ENCODE assay signal across 22 mouse cellular contexts in genomic region chr11:115290314-115290713, GRCm38 (mm10). TPM values are rescaled to one million over a fixed set of nuclear protein-coding genes. Genes with fewer than 3 reads are reported as not detected.
DNase-seq lines count a peak whose midpoint lies in the region; ATAC-seq and TF ChIP-seq lines count a peak whose summit lies in the region.
"Had no signal": no experiment of that assay in that cellular context is flagged by ENCODE, and none has a peak within 500 bp of the region (broad histone marks: within the 10 kb centered on the region; RNA-seq: fewer than 3 reads in every experiment).

No protein-coding gene starts in this region.

- no peaks in the 10 kb centered on the region for H3K79me2 ChIP-seq in C2C12 (ENCODE audit: control insufficient read depth, insufficient read depth)

- no peak for DNase-seq in heart, postnatal 25 days (ENCODE audit: low spot score)
- DNase-seq in kidney, adult 8-10 months: no peak
- DNase-seq in liver, postnatal 0 days: no peak
- no peak for DNase-seq in urinary bladder, postnatal 4 days (ENCODE audit: low spot score in 2 of 2)
- no peak for DNase-seq in ovary, postnatal 36 days (ENCODE audit: low spot score)
- DNase-seq: right cerebral cortex, postnatal 14 days; spleen, adult 18-20 months had no signal

- TF ChIP-seq EP300 in liver, postnatal 0 days (IDR thresholded peaks at IDR 0.05; ENCODE audit: low read depth): no peak

- WGBS in heart, embryonic 12.5 days: 92% methylated on average over 1 of the region's 1 CpGs
- WGBS in kidney, embryonic 15.5 days: 82% methylated on average over 1 of the region's 1 CpGs
- WGBS in liver, postnatal 0 days (ENCODE audit: insufficient replicate concordance): 76% methylated on average over 1 of the region's 1 CpGs

- no peaks in the 10 kb centered on the region for H3K27me3 ChIP-seq in heart, embryonic 12.5 days (replicated peaks)
- H3K27me3 ChIP-seq in kidney, embryonic 15.5 days: 0 out of 2 replicates have a peak, but pooled peaks cover 3% of the 10 kb centered on the region
- no peaks in the 10 kb centered on the region for H3K27me3 ChIP-seq in C2C12 (ENCODE audit: control insufficient read depth, insufficient read depth, insufficient read length)
- H3K27me3 ChIP-seq in liver, postnatal 0 days (ENCODE audit: insufficient read depth, low read length): no peaks in the 10 kb centered on the region
- H3K27me3 ChIP-seq: midbrain, embryonic 13.5 days; neural tube, embryonic 13.5 days had no signal

- TF ChIP-seq CTCF in C2C12 (IDR thresholded peaks at IDR 0.05; ENCODE audit: control insufficient read depth, insufficient read depth, insufficient read length): no peak
- TF ChIP-seq CTCF in liver, postnatal 0 days (IDR thresholded peaks at IDR 0.05; ENCODE audit: low read depth): no peak

- H3K4me3 ChIP-seq in heart, embryonic 12.5 days: no peak overlapping the region
- no peak overlapping the region for H3K4me3 ChIP-seq in kidney, embryonic 15.5 days (replicated peaks)
- no peak overlapping the region for H3K4me3 ChIP-seq in C2C12 (ENCODE audit: insufficient read depth, poor library complexity, severe bottlenecking)
- H3K4me3 ChIP-seq in liver, postnatal 0 days (ENCODE audit: low read depth, low read length): no peak overlapping the region
- H3K4me3 ChIP-seq: forebrain, embryonic 10.5 days; limb, embryonic 12.5 days; midbrain, embryonic 13.5 days; neural tube, embryonic 13.5 days had no signal

- H3K79me3 ChIP-seq in C2C12 (ENCODE audit: low read depth): no peaks in the 10 kb centered on the region

- no peaks in the 10 kb centered on the region for H3K9me3 ChIP-seq in heart, embryonic 12.5 days (replicated peaks)
- H3K9me3 ChIP-seq in kidney, embryonic 15.5 days (replicated peaks): no peaks in the 10 kb centered on the region
- H3K9me3 ChIP-seq in liver, postnatal 0 days (ENCODE audit: low read length): no peaks in the 10 kb centered on the region
- H3K9me3 ChIP-seq: forebrain, embryonic 10.5 days; limb, embryonic 12.5 days; midbrain, embryonic 13.5 days; neural tube, embryonic 13.5 days had no signal

- H3K4me1 ChIP-seq in heart, embryonic 12.5 days (replicated peaks): peaks cover 15% of the 10 kb centered on the region
- H3K4me1 ChIP-seq in kidney, embryonic 15.5 days: peaks cover 17% of the 10 kb centered on the region
- H3K4me1 ChIP-seq in liver, postnatal 0 days (ENCODE audit: insufficient read depth): peaks cover 18% of the 10 kb centered on the region
- H3K4me1 ChIP-seq: limb, embryonic 12.5 days had no signal

- intact Hi-C loops in heart, postnatal 25 days (cut with DNase I): no loop called here

- no peak overlapping the region for H3K4me2 ChIP-seq in heart, embryonic 12.5 days
- H3K4me2 ChIP-seq in kidney, embryonic 15.5 days: no peak overlapping the region
- H3K4me2 ChIP-seq in liver, postnatal 0 days (ENCODE audit: low read depth, low read length): no peak overlapping the region
- H3K4me2 ChIP-seq: limb, embryonic 12.5 days; midbrain, embryonic 13.5 days; neural tube, embryonic 13.5 days had no signal

- H3ac ChIP-seq in C2C12 (ENCODE audit: control insufficient read depth, insufficient read length, low read depth): peak overlapping the region; percentile 3

- no peak overlapping the region for H3K9ac ChIP-seq in heart, embryonic 12.5 days
- H3K9ac ChIP-seq in kidney, embryonic 15.5 days: no peak overlapping the region
- no peak overlapping the region for H3K9ac ChIP-seq in liver, postnatal 0 days (replicated peaks)
- H3K9ac ChIP-seq: limb, embryonic 12.5 days; midbrain, embryonic 13.5 days; neural tube, embryonic 13.5 days had no signal

- 0 out of 2 replicates have a peak overlapping the region, but pooled peaks have one; percentile 0 for H3K27ac ChIP-seq in heart, embryonic 12.5 days (ENCODE audit: poor library complexity, severe bottlenecking)
- 0 out of 2 replicates have a peak overlapping the region, but pooled peaks have one; percentile 23 for H3K27ac ChIP-seq in kidney, embryonic 15.5 days
- peak overlapping the region; percentile 96 for H3K27ac ChIP-seq in liver, postnatal 0 days (ENCODE audit: low read depth)
- H3K27ac ChIP-seq: forebrain, embryonic 10.5 days; limb, embryonic 12.5 days; midbrain, embryonic 13.5 days; neural tube, embryonic 13.5 days had no signal

- H3K36me3 ChIP-seq in heart, embryonic 12.5 days: no peaks in the 10 kb centered on the region
- no peaks in the 10 kb centered on the region for H3K36me3 ChIP-seq in kidney, embryonic 15.5 days
- H3K36me3 ChIP-seq in C2C12 (ENCODE audit: control insufficient read depth, insufficient read depth): no peaks in the 10 kb centered on the region
- no peaks in the 10 kb centered on the region for H3K36me3 ChIP-seq in liver, postnatal 0 days (replicated peaks; ENCODE audit: insufficient read depth, low read length)
- H3K36me3 ChIP-seq: forebrain, embryonic 10.5 days; limb, embryonic 12.5 days; midbrain, embryonic 13.5 days; neural tube, embryonic 13.5 days had no signal

- no peak for ATAC-seq in heart, embryonic 12.5 days (ENCODE audit: insufficient number of reproducible peaks, low FRiP score)
- no peak for ATAC-seq in kidney, embryonic 15.5 days (replicated peaks; ENCODE audit: low FRiP score)
- ATAC-seq in liver, postnatal 0 days: no peak
- ATAC-seq: hindbrain, postnatal 0 days; midbrain, embryonic 13.5 days had no signal

TF ChIP-seq in C2C12, 6 proteins besides CTCF, POLR2A, EP300 and RAD21:
- TF ChIP-seq CEBPB (IDR thresholded peaks at IDR 0.05; ENCODE audit: low read depth) (peak; percentile 50), MAX (IDR thresholded peaks at IDR 0.05) (no peak)
TF ChIP-seq in C2C12: peak in this region for 1.

RNA-seq across cellular contexts. Expression of gene Fads6, which starts 7.1 kb away (rescaled TPM):
- polyA plus RNA-seq in heart, embryonic 12.5 days (2016; fragmentation: Nextera tagmentation; extraction: Ambion mirVana): 0.51 and 0.86 TPM in 2 replicates
- 1 to 10 TPM; 1.1 to 1.5 TPM for total RNA-seq in heart, postnatal 25 days (2021)
- polyA plus RNA-seq in kidney, embryonic 15.5 days (2015; fragmentation: Nextera tagmentation; extraction: Ambion mirVana): 0.49 and 0.55 TPM in 2 replicates
- 0.21 TPM for polyA plus RNA-seq in C2C12 (2012; fragmentation: generic; extraction: Trizol)
- polyA plus RNA-seq in liver, postnatal 0 days (2015; fragmentation: Nextera tagmentation; extraction: Ambion mirVana): 4.6 and 4.9 TPM in 2 replicates

RNA-seq across cellular contexts. Expression of gene Fdxr, which starts 13.5 kb away (rescaled TPM):
- polyA plus RNA-seq in heart, embryonic 12.5 days (2016; fragmentation: Nextera tagmentation; extraction: Ambion mirVana): 11.3 and 12.3 TPM in 2 replicates
- total RNA-seq in heart, postnatal 25 days (2021): 1 to 10 TPM; 7.9 to 8.2 TPM
- 15.4 and 20.8 TPM in 2 replicates for polyA plus RNA-seq in kidney, embryonic 15.5 days (2015; fragmentation: Nextera tagmentation; extraction: Ambion mirVana)
- 10.7 TPM for polyA plus RNA-seq in C2C12 (2012; fragmentation: generic; extraction: Trizol)
- 7.0 and 7.3 TPM in 2 replicates for polyA plus RNA-seq in liver, postnatal 0 days (2015; fragmentation: Nextera tagmentation; extraction: Ambion mirVana)

RNA-seq across cellular contexts. Expression of gene Otop2, which starts 16.6 kb away (rescaled TPM):
- polyA plus RNA-seq in heart, embryonic 12.5 days (2016; fragmentation: Nextera tagmentation; extraction: Ambion mirVana): not detected in 2 replicates
- not detected for total RNA-seq in heart, postnatal 25 days (2021)
- polyA plus RNA-seq in kidney, embryonic 15.5 days (2015; fragmentation: Nextera tagmentation; extraction: Ambion mirVana): 0.06 and 0.09 TPM in 2 replicates
- not detected for polyA plus RNA-seq in C2C12 (2012; fragmentation: generic; extraction: Trizol)
- polyA plus RNA-seq in liver, postnatal 0 days (2015; fragmentation: Nextera tagmentation; extraction: Ambion mirVana): not detected in 2 replicates
- total RNA-seq: adrenal gland, postnatal 36 days; gastrocnemius, adult 18-20 months; granulocyte monocyte progenitor cell, adult 5-6 weeks; hematopoietic stem cell, adult 5-6 weeks; megakaryocyte, adult 5-6 weeks had no signal
- polyA plus RNA-seq: kidney, embryonic 16.5 days; limb, embryonic 12.5 days; liver, embryonic 16.5 days; midbrain, embryonic 13.5 days; neural tube, embryonic 13.5 days had no signal

RNA-seq across cellular contexts. Expression of gene Grin2c, which starts 23.3 kb away (rescaled TPM):
- polyA plus RNA-seq in heart, embryonic 12.5 days (2016; fragmentation: Nextera tagmentation; extraction: Ambion mirVana): 0.15 and 0.21 TPM in 2 replicates
- total RNA-seq in heart, postnatal 25 days (2021): under 1 TPM; 0.10 to 0.34 TPM
- not detected in 2 replicates for polyA plus RNA-seq in kidney, embryonic 15.5 days (2015; fragmentation: Nextera tagmentation; extraction: Ambion mirVana)
- polyA plus RNA-seq in C2C12 (2012; fragmentation: generic; extraction: Trizol): not detected
- 0.04 and 0.09 TPM in 2 replicates for polyA plus RNA-seq in liver, postnatal 0 days (2015; fragmentation: Nextera tagmentation; extraction: Ambion mirVana)
- total RNA-seq: granulocyte monocyte progenitor cell, adult 5-6 weeks; hematopoietic stem cell, adult 5-6 weeks; megakaryocyte, adult 5-6 weeks had no signal
- polyA plus RNA-seq: forebrain, embryonic 10.5 days; kidney, embryonic 16.5 days had no signal

RNA-seq across cellular contexts. Expression of gene Ush1g, which starts 31.5 kb away (rescaled TPM):
- polyA plus RNA-seq in heart, embryonic 12.5 days (2016; fragmentation: Nextera tagmentation; extraction: Ambion mirVana): 0.06 and 0.08 TPM in 2 replicates
- under 1 TPM in 1 of 2 experiments, not detected in 1; 0.20 TPM for total RNA-seq in heart, postnatal 25 days (2021)
- polyA plus RNA-seq in kidney, embryonic 15.5 days (2015; fragmentation: Nextera tagmentation; extraction: Ambion mirVana): not detected in 2 replicates
- polyA plus RNA-seq in C2C12 (2012; fragmentation: generic; extraction: Trizol): 0.01 TPM
- polyA plus RNA-seq in liver, postnatal 0 days (2015; fragmentation: Nextera tagmentation; extraction: Ambion mirVana): 0.29 and 0.46 TPM in 2 replicates
- total RNA-seq: granulocyte monocyte progenitor cell, adult 5-6 weeks; hematopoietic stem cell, adult 5-6 weeks; megakaryocyte, adult 5-6 weeks had no signal
- polyA plus RNA-seq: forebrain, embryonic 10.5 days; kidney, embryonic 16.5 days; limb, embryonic 12.5 days had no signal

Comparison
In these comparisons a context has a peak if more than half of its experiments do, and no peak if none do; other contexts are left out.
1. H3K27ac ChIP-seq: peak in every context shown above with its lines; median percentile 96 in liver, postnatal 0 days; 23 in kidney, embryonic 15.5 days; 0 in heart, embryonic 12.5 days.